Mouse (Mus musculus) monocyte, adult 2 months (primary cell): ENCODE data around the gene Nsun2.

Source experiments
- DNase-seq, 2 experiments: peaks; one replicate each; pipeline ENCODE4 v3.0.0; 2022; ENCODE audit warnings: low spot score in 2 of 2, low read depth in 1 of 2

Gene Nsun2

GRCm38 (mm10) chr13:69673197-69673920, 139.8 kb downstream of the Nsun2 start:
- no peak for DNase-seq

DNA sequence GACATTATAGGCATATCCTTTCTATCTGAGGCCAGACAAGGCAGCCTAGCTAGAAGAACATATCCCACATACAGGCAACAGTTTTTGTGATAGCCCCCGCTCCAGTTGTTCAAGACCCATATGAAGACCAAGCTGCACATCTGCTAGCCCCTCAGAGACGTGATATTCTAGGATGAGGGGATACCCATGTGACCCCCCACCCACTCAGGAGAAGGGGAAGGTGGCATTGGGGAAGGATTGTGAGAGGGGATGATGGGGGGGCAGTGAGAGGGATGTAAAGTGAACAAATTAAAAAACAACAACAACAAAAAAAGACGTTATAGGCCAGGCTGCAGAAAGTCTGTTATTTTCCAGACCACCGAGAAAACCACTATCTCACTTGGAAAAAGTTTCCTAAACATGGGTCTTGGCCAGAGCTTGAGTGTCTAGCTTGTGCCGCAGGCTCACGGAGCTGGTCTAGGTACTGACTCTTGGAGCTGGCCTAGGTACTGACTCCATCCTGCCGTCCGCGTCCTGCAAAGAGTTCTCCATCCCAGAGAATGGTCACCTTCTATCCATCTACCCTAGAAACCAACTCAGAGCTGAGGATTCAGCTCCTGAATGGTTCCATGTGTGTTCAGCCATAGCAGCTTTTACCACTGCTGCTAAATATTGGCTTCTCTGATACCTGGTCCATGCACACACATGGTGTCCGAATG, 140.5 kb downstream of the Nsun2 start:
- DNase-seq, result no peak
